Mouse (Mus musculus) olfactory bulb, adult 2 months (tissue): ENCODE measurements around the gene Gpr160. TPM values are rescaled to one million over a fixed set of nuclear protein-coding genes. Genes with fewer than 3 reads are reported as not detected.
"Not testable (repeated sequence)": the region's sequence is repeated elsewhere in the genome, so short reads cannot be mapped to it uniquely, and the experiment has no call there.

Experiments used
- H3K27ac ChIP-seq: fragments of 200-500 bp; 2 replicates; pipeline ENCODE4 v1.5.1; 2012; ENCODE audit warnings: low read depth, low read length; ENCODE audit not compliant: insufficient read depth
- H3K4me1 ChIP-seq: fragments of 200-500 bp; 2 replicates; pipeline ENCODE4 v1.6.1; 2012; ENCODE audit warnings: low read length; ENCODE audit not compliant: control insufficient read depth, insufficient read depth
- H3K4me3 ChIP-seq: fragments of 200-500 bp; 2 replicates; pipeline ENCODE4 v1.5.1; 2012; ENCODE audit warnings: mild to moderate bottlenecking, low read depth, low read length, moderate library complexity; ENCODE audit not compliant: insufficient read depth
- CTCF ChIP-seq: fragments of 200-500 bp; IDR thresholded peaks from 2 replicates; pipeline ENCODE4 v1.5.1; 2012; ENCODE audit warnings: low read depth, mild to moderate bottlenecking, low read length, moderate library complexity; ENCODE audit not compliant: insufficient read depth
- POLR2A ChIP-seq: fragments of 200-500 bp; IDR thresholded peaks from 2 replicates; pipeline ENCODE4 v1.6.1; 2012; ENCODE audit warnings: mild to moderate bottlenecking, low read depth, low read length, moderate library complexity; ENCODE audit not compliant: insufficient read depth
- WGBS: fragments of 180-500 bp; shearing (Covaris S2); methylation state at CpG from one replicate; pipeline ENCODE4 v1.1.7; 2018; 5-methylcytosine and 5-hydroxymethylcytosine counted together
- polyA plus RNA-seq: library from polyadenylated mRNA; stranded (reverse); fragments of >200 nt; gene quantifications from 2 replicates; pipeline ENCODE4 v1.2.4, GENCODE M21; 2012; ENCODE audit warnings: low replicate concordance; ENCODE audit not compliant: missing spikeins, insufficient read depth, insufficient read length

Gpr160 gene
- polyA plus RNA-seq, 1 experiment: not detected

GRCm38 (mm10) chr3:30851422-30851821, 4.3 kb upstream of the Gpr160 start:
- TF ChIP-seq CTCF (no peak), POLR2A (no peak)
- H3K4me3 ChIP-seq: no peak overlapping the region
- peaks cover 8% of the 10 kb centered on the region for H3K4me1 ChIP-seq
- no peak overlapping the region for H3K27ac ChIP-seq
- 90% methylated on average over 6 of the region's 6 CpGs for WGBS

- Histone ChIP-seq H3K4me3 (no peak overlapping the region), H3K27ac (no peak overlapping the region), H3K4me1 (peaks cover 8% of the 10 kb centered on the region)
- 96% methylated on average over 5 of the region's 5 CpGs for WGBS
- TF ChIP-seq CTCF: no peak
- TF ChIP-seq POLR2A: no peak
Observed at GRCm38 (mm10) chr3:30853596-30853995, 2.2 kb upstream of the Gpr160 start.

- not testable (repeated sequence) for H3K4me1 ChIP-seq, H3K4me3 ChIP-seq, H3K27ac ChIP-seq
- WGBS: 95% methylated on average over 8 of the region's 8 CpGs
Observed at GRCm38 (mm10) chr3:30859599-30859998, 3.8 kb downstream of the Gpr160 start.

- WGBS: 85% methylated on average over 4 of the region's 4 CpGs
- Histone ChIP-seq H3K27ac (no peak overlapping the region), H3K4me3 (no peak overlapping the region), H3K4me1 (peaks cover 6% of the 10 kb centered on the region)
- TF ChIP-seq CTCF: no peak
- TF ChIP-seq POLR2A: no peak
Observed at GRCm38 (mm10) chr3:30860705-30861104, 5.0 kb downstream of the Gpr160 start.

DNA sequence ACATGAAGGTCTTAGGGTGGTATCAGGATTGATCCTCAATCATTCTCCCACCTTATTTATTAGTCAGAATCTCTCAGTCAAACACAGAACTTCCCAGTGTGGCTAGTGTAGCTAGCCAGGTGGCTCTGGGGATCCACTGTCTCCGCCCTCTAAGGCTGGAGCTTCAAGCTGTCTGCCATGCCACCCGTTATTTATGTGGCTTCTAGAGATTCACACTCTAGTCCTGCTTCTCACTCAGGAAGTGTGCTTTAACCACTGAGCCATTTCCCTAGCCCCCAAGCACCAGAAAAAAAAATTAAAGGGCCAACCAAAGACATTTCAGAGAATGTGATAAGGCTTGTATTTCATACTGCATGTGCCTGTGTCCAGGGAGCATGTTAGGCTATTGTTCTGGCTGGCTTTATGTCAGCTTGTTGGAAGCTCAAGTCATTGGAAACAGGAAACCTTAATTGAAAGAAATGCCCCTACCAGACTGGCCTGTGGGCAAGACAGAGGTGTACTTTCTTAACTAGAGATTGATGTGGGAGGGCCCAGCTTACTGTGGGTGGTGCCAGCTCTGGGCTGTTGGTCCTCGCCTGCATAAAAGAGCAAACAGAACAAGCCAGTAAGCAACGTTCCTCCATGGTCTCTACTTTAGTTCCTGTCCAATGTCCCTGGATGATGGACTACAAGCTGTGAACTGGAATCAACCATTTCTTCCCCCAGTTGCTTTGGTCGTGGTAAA, 8.1 kb downstream of the Gpr160 start:
- no peaks in the 10 kb centered on the region for H3K4me1 ChIP-seq
- 77% methylated on average over 5 of the region's 5 CpGs for WGBS
- H3K4me3 ChIP-seq: no peak overlapping the region
- no peak overlapping the region for H3K27ac ChIP-seq
- TF ChIP-seq CTCF (no peak), POLR2A (no peak)

GRCm38 (mm10) chr3:30864640-30865039, 8.9 kb downstream of the Gpr160 start:
- Histone ChIP-seq H3K4me1 (no peaks in the 10 kb centered on the region), H3K27ac (no peak overlapping the region), H3K4me3 (no peak overlapping the region)
- TF ChIP-seq CTCF: no peak
- no peak for TF ChIP-seq POLR2A
- WGBS: 89% methylated on average over 1 of the region's 1 CpGs

DNA sequence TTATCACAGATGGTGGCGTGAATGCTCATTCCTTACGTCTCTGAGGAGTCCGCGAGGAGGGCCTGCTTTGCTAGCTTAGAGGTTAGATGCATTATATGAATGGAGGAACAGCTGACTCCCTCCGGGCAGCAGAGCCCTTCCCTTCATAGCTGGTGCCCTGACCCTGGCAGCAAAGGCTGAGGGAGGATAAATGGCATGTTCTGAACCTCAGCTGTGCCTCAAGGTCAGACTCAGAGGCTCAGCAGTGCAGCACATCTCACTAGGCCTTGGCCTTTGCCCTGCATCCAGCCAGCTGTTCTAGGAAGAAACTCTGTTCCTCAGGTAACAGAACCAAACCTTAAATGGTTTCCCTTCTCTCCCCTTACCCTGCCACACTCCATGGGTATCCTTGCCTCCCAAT, 12.4 kb downstream of the Gpr160 start:
- 88% methylated on average over 5 of the region's 5 CpGs for WGBS

GRCm38 (mm10) chr3:30868625-30869024, 12.9 kb downstream of the Gpr160 start:
- TF ChIP-seq CTCF (no peak), POLR2A (no peak)
- H3K4me1 ChIP-seq: no peaks in the 10 kb centered on the region
- 78% methylated on average over 5 of the region's 5 CpGs for WGBS
- H3K4me3 ChIP-seq: no peak overlapping the region
- no peak overlapping the region for H3K27ac ChIP-seq

More for the DNA sequence above, 12.4 kb downstream of the Gpr160 start:
- no peak overlapping the region for H3K4me3 ChIP-seq
- H3K4me1 ChIP-seq: no peaks in the 10 kb centered on the region
- H3K27ac ChIP-seq: no peak overlapping the region
- TF ChIP-seq POLR2A (no peak), CTCF (no peak)

DNA sequence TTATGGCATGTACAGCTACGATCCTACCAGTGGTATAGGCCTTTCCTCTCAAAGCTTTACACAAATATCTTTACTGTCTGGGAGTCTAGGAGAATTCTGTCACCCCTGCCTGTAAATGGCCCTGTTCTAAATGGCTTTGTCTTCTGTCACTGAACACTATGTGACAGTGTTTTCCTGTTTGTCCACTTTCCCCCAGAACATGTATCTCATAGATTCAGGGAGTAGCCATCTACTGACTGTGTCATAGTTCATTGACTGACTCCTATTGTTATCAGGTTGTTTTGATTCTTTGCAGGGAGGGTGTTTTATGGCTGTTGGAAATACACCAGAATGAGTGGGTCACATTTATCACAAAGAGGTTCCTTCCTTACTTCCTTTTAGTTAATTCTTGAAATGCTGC, 14.2 kb downstream of the Gpr160 start:
- H3K4me3 ChIP-seq: no peak overlapping the region
- H3K27ac ChIP-seq: no peak overlapping the region
- 90% methylated on average over 1 of the region's 1 CpGs for WGBS
- TF ChIP-seq POLR2A (no peak), CTCF (no peak)
- H3K4me1 ChIP-seq: no peaks in the 10 kb centered on the region

DNA sequence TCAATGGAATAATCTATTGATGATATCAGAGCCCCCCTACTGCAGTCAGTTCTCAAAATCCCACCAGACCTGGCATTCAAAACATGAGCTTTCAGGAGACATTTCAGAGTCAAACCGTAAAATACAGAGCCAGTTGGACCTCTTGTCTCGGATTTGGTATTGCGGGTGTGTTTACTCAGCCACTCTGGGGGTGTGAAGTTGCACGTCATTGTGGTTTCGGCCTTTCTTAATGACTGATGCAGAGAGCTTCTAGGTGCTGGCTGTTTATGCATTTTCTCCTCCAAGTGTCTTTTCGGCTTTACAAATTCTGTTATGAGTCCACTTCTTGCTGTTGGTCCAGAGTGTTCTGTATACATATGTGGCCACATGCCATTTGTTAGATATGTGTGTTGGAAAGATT, 21.0 kb downstream of the Gpr160 start:
- whole genome bisulfite sequencing: 89% methylated on average over 6 of the region's 6 CpGs
- H3K4me1 ChIP-seq: no peaks in the 10 kb centered on the region
- no peak for TF ChIP-seq CTCF
- H3K4me3 ChIP-seq: no peak overlapping the region
- no peak overlapping the region for H3K27ac ChIP-seq
